Mouse (Mus musculus) heart, adult 2 months (tissue): Measurements from ENCODE around the gene BC035947. TPM values are rescaled to one million over a fixed set of nuclear protein-coding genes. Genes with fewer than 3 reads are reported as not detected.

Source experiments
- DNase-seq, 2 experiments: peaks; one replicate each; pipeline ENCODE4 v3.0.0; 2021
- H3K27ac ChIP-seq: fragments of 200-600 bp; 2 replicates; pipeline ENCODE4 v1.8.1; 2022
- H3K27me3 ChIP-seq: fragments of 200-500 bp; 2 replicates; pipeline ENCODE4 v1.6.1; 2012; ENCODE audit warnings: mild to moderate bottlenecking, low read length, inconsistent platforms, mixed read lengths; ENCODE audit not compliant: control insufficient read depth, insufficient read depth
- H3K36me3 ChIP-seq: fragments of 200-500 bp; 2 replicates; pipeline ENCODE4 v1.6.1; 2012; ENCODE audit warnings: low read length, inconsistent platforms; ENCODE audit not compliant: control insufficient read depth, insufficient read depth
- H3K4me1 ChIP-seq: fragments of 200-500 bp; 2 replicates; pipeline ENCODE4 v1.6.1; 2011; ENCODE audit warnings: low read length; ENCODE audit not compliant: control insufficient read depth, insufficient read depth
- H3K4me3 ChIP-seq: fragments of 200-600 bp; 2 replicates; pipeline ENCODE4 v1.8.1; 2022
- H3K79me2 ChIP-seq: fragments of 200-500 bp; replicated peaks from 2 replicates; pipeline ENCODE4 v1.6.1; 2012; ENCODE audit warnings: mild to moderate bottlenecking, inconsistent platforms, low read length, moderate library complexity, mixed read lengths; ENCODE audit not compliant: control insufficient read depth, insufficient read depth
- H3K9ac ChIP-seq: fragments of 200-500 bp; 2 replicates; pipeline ENCODE4 v1.6.1; 2012; ENCODE audit warnings: low read depth, mild to moderate bottlenecking, control low read depth, inconsistent platforms, low read length, mixed read lengths
- CTCF ChIP-seq: fragments of 200-600 bp; IDR thresholded peaks from 2 replicates; pipeline ENCODE4 v1.8.1; 2022; ENCODE audit warnings: antibody characterized with exemption, mild to moderate bottlenecking, moderate library complexity
- EP300 ChIP-seq: fragments of 200-500 bp; IDR thresholded peaks from 2 replicates; pipeline ENCODE4 v1.6.1; 2011; ENCODE audit warnings: low read depth, low read length, control low read depth; ENCODE audit not compliant: insufficient read depth
- POLR2A ChIP-seq: fragments of 200-500 bp; IDR thresholded peaks from 2 replicates; pipeline ENCODE4 v1.6.1; 2011; ENCODE audit warnings: mild to moderate bottlenecking, low read depth, low read length, control low read depth; ENCODE audit not compliant: insufficient read depth
- WGBS: fragments of 180-500 bp; shearing (Covaris S2); methylation state at CpG from one replicate; pipeline ENCODE4 v1.1.7; 2018; 5-methylcytosine and 5-hydroxymethylcytosine counted together
- intact Hi-C: fragments of 180-260 bp; cut with DNase I; formaldehyde crosslinking; loops from one replicate; pipeline ENCODE4 v1.15.1; 2025
- polyA plus RNA-seq: library from polyadenylated mRNA; depleted of rRNA; stranded (reverse); fragments of >200 nt; gene quantifications from 2 replicates; pipeline ENCODE4 v1.2.3, GENCODE M21; 2012
- total RNA-seq, 2 experiments: library from RNA; stranded (reverse); gene quantifications; 2 replicates each; pipeline ENCODE4 v1.2.3; 2021

Gene BC035947
- total and polyA plus RNA-seq, 3 experiments: 0.08 TPM; not detected in 2

DNA sequence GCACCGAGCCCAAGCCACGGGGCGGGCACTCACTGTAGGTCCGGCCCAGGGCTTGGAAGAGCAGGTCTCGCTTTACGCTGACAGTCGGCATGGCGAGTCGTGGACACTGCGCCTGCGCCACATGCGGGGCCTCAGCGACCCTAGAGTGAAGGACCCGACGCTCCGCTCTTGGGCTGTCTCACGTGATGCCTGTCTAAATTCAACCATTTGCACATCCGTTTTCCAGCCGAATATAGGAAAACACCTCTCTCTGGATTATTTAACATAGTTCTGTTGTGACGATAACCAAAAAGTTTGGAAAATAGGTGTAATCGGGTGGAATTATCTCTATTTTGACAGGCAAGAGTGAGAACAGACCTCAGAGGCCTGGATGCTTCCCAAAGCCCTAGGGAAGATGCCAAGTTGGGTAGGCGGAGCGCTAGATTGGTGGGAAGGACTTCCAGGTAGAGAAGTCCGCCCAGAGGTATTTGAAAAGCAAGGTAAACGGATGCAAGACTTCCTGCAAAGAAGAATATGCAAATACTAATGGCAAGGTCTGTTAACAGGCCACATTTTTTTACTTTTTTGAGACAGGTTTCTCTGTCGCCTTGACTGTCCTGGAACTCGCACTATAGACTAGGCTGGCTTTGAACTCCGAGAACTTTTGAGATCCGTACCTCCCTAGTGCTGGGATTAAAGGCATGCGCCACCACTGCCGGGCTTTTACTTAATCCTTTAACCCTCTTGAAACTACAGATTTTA, 23.0 kb downstream of the BC035947 start, which contains the start of gene Farsb:
Farsb (minus strand) TSS at position 146 of the 741 bp plus-strand sequence.
- under 1% methylated on average over 31 of the region's 31 CpGs for WGBS
- peak; percentile 88 to 91 for DNase-seq
- peaks cover 6% of the 10 kb centered on the region for H3K4me1 ChIP-seq
- TF ChIP-seq CTCF (no peak), EP300 (0 out of 2 replicates have a peak, but pooled peaks have one; percentile 31), POLR2A (peak; percentile 65)
- peak within 1 kb of the TSS; percentile 87 for H3K9ac ChIP-seq
- peak within 1 kb of the TSS; percentile 97 for H3K4me3 ChIP-seq
- H3K79me2 ChIP-seq: peaks cover 3% of the 10 kb centered on the region; the same call in 1 of the 2 replicates
- H3K36me3 ChIP-seq: peaks cover 9% of the 10 kb centered on the region
- peak within 1 kb of the TSS; percentile 99 for H3K27ac ChIP-seq
- intact Hi-C loops: loop anchor here (2.0 kb wide), 1 partner anchor 1288 kb away; the partner anchor contains the start of genes Mrpl44 and Wdfy1
- H3K27me3 ChIP-seq: no peaks in the 10 kb centered on the region

DNA sequence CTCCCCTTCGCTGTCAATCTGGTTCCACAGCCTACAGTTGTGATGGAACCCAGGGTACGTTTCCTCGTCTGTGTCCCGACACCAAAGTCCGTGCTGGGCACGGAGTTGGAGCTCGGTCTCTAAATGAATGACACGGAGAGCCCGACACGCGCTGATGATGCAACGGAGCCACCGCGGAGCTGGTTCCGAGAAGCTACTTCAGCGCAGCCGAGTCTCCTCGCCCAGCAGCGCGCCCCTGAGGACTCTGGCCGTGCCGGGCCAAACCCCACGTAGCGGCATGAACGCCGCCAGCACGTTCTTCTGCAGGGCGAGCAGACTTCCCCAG, 23.6 kb downstream of the BC035947 start:
- no peak for DNase-seq
- intact Hi-C loops: loop anchor here (2.0 kb wide), 1 partner anchor 1288 kb away; the partner anchor contains the start of genes Mrpl44 and Wdfy1
- H3K9ac ChIP-seq: peak overlapping the region; percentile 87

DNA sequence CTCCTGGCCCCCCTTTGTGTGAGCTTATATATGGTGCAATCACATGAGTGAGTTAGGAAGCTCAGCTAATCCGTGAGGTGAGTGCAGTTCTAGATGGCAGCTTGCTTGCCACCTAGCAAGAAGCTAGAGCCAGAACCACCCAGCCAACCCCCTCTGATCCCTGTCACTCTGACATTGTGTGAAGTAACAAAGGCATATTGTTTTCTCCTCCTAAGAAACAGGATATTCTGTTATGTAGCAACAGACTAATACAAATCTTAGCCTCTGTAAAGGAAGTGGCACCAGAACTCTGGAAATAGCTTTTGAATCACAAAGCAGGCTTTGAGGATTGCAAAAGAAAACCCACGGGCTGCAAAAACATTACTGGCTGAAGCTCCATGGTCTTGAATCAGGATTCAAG, 27.6 kb downstream of the BC035947 start:
- Histone ChIP-seq H3K9ac (no peak overlapping the region), H3K4me1 (peaks cover 6% of the 10 kb centered on the region), H3K4me3 (no peak overlapping the region), H3K79me2 (peaks cover 3% of the 10 kb centered on the region), H3K27me3 (no peaks in the 10 kb centered on the region), H3K27ac (no peak overlapping the region), H3K36me3 (peaks cover 5% of the 10 kb centered on the region; the same call in 1 of the 2 replicates)
- WGBS: 41% methylated on average over 2 of the region's 2 CpGs
- TF ChIP-seq CTCF: no peak
- no peak for TF ChIP-seq EP300
- no peak for TF ChIP-seq POLR2A
- no peak for DNase-seq
- intact Hi-C loops: no loop called here

More for the DNA sequence above, 23.6 kb downstream of the BC035947 start:
- no peaks in the 10 kb centered on the region for H3K27me3 ChIP-seq
- peak overlapping the region; percentile 99 for H3K27ac ChIP-seq
- WGBS: under 1% methylated on average over 28 of the region's 28 CpGs
- H3K36me3 ChIP-seq: peaks cover 9% of the 10 kb centered on the region
- peak overlapping the region; percentile 97 for H3K4me3 ChIP-seq
- no peak for TF ChIP-seq CTCF
- no peak for TF ChIP-seq EP300
- TF ChIP-seq POLR2A: no peak
- peaks cover 3% of the 10 kb centered on the region; the same call in 1 of the 2 replicates for H3K79me2 ChIP-seq
- peaks cover 6% of the 10 kb centered on the region for H3K4me1 ChIP-seq

DNA sequence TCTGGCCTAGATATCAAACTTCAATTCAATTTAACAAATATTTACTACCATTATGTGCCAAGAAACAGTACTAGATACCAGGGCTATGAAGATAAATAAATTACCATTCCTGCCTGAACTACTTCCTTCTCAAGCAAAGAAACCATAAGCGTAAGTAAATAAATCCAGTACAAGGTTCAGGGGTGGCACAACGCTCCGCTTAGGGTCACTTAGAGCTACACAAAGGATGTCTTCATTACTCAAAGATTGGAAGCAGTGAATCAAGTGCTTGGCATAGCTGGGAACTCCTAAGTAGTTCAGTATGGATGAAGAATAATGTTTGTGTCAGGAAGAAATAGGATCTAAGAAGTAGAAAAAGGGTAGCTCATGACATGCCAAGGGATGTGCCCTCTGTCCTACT, 28.5 kb downstream of the BC035947 start:
- no peak for TF ChIP-seq CTCF
- no peak for TF ChIP-seq POLR2A
- TF ChIP-seq EP300: no peak
- no peak overlapping the region for H3K9ac ChIP-seq
- no peak for DNase-seq
- no peak overlapping the region for H3K27ac ChIP-seq
- peaks cover 3% of the 10 kb centered on the region for H3K79me2 ChIP-seq
- H3K36me3 ChIP-seq: peaks cover 5% of the 10 kb centered on the region; the same call in 1 of the 2 replicates
- intact Hi-C loops: no loop called here
- no peak overlapping the region for H3K4me3 ChIP-seq
- WGBS: 95% methylated on average over 3 of the region's 3 CpGs
- no peaks in the 10 kb centered on the region for H3K27me3 ChIP-seq
- H3K4me1 ChIP-seq: peaks cover 6% of the 10 kb centered on the region

DNA sequence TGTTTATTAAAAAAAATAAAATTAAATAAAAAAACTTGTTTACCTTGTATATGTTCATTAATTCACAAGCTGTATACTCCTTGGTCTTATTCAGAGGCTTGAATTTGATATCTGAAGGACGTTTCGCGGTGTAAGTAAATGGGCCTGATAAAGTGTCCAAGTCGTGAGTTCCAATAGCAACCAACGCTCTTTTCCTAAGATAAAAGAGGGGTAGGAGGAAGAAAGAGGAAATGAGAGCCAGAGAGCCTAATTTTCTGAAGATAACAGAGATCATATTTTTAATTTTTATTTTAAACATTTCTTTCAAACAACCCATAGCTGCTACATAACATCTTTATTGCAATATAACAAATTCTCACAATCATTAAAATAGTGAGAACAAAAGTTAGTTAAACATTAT, 39.5 kb downstream of the BC035947 start:
- Histone ChIP-seq H3K79me2 (no peaks in the 10 kb centered on the region), H3K36me3 (peaks cover 2% of the 10 kb centered on the region; the same call in 1 of the 2 replicates), H3K27me3 (no peaks in the 10 kb centered on the region), H3K4me1 (no peaks in the 10 kb centered on the region), H3K4me3 (no peak overlapping the region), H3K9ac (no peak overlapping the region), H3K27ac (no peak overlapping the region)
- no peak for TF ChIP-seq POLR2A
- TF ChIP-seq EP300: no peak
- TF ChIP-seq CTCF: no peak
- intact Hi-C loops: no loop called here
- DNase-seq: no peak
- WGBS: 82% methylated on average over 5 of the region's 5 CpGs

DNA sequence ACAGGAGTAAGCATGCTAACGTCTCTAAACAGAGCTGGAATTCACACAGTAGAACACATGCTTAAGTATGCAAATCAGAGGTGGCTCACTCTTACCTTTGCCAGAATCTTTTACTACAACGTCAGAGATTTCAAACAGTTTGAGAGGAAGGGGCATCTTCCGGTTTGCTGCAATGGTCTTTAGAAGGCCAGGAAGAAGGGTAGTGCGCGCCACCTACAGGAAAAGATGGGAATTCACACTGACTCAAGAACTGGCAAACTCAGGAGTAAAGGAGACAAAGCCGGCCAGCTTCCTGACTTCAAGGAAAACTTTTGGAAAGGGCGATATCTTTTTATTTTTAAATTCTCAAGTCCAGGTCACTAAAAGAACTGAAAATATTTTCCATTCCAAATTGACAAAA, 57.3 kb downstream of the BC035947 start:
- no peaks in the 10 kb centered on the region for H3K79me2 ChIP-seq
- no peak for DNase-seq
- 31% methylated on average over 7 of the region's 7 CpGs for WGBS
- no peak overlapping the region for H3K27ac ChIP-seq
- H3K9ac ChIP-seq: no peak overlapping the region
- no peak overlapping the region for H3K4me3 ChIP-seq
- H3K27me3 ChIP-seq: no peaks in the 10 kb centered on the region
- peaks cover 2% of the 10 kb centered on the region; the same call in 1 of the 2 replicates for H3K36me3 ChIP-seq
- intact Hi-C loops: loop anchor here (2.0 to 10.0 kb wide), 2 partner anchors 240 to 476 kb away; no protein-coding TSS in a partner anchor
- no peaks in the 10 kb centered on the region for H3K4me1 ChIP-seq
- TF ChIP-seq CTCF (peak; percentile 80), EP300 (no peak)
